Mouse (Mus musculus): ENCODE data around the gene Tmem178b. TPM values are rescaled to one million over a fixed set of nuclear protein-coding genes. Genes with fewer than 3 reads are reported as not detected.

Tmem178b gene
- polyA plus RNA-seq, 1 experiment from 2014 or later, result 33.1 TPM

DNA sequence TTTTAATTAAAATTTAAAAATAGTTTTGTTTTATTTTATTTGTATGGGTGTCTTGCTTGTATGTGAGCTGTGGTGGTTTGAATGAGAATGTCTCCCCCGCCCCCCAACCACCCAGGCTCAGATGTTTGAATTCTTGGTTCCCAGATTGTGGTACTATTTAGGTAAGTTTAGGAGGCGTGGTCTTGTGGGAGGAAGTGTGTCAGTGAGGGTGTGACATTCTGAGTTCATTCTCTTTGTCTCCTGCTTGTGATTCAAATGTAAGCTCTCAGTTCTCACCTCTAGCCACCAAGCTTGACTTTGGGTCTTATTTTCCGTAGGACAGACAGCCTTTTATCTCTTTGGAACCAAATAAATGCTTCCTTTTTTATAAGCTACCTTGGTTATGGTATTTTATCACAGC is 17.7 kb downstream of the Tmem178b start:
- ATAC-seq (ENCODE audit: low FRiP score, low read depth), result no peak
- H3K27me3 ChIP-seq, result no peaks in the 10 kb centered on the region
- no peaks in the 10 kb centered on the region for H3K4me1 ChIP-seq (replicated peaks)
- H3K4me3 ChIP-seq, result no peak overlapping the region
- H3K9me3 ChIP-seq, result no peaks in the 10 kb centered on the region
- H3K9ac ChIP-seq, result no peak overlapping the region
- H3K4me2 ChIP-seq, result no peak overlapping the region
- WGBS, result 80% methylated on average over 3 of the region's 3 CpGs
- no peak overlapping the region for H3K27ac ChIP-seq (replicated peaks)
- no peaks in the 10 kb centered on the region for H3K36me3 ChIP-seq

DNA sequence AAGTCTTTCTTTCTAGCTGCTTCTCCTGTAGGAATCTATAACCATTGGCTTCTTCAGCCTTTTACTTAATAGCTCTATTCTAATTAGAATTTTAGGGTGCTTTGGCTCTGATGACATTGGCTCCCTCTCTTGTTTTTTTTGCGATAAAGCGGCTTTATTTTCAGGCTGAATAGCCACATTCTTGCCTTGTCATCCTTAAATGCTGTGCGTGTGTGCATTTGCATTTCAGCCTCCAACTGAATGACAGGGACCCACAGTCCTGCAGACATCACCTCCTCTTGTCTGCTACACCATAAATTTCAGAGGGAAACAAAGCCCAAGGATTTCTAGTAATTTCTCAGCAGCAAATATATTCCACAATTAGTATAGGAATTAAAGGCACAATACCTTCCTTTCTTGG is 23.4 kb downstream of the Tmem178b start:
- no peak overlapping the region for H3K27ac ChIP-seq (replicated peaks)
- no peak overlapping the region for H3K4me2 ChIP-seq
- H3K9me3 ChIP-seq, result no peaks in the 10 kb centered on the region
- 31% methylated on average over 3 of the region's 3 CpGs for WGBS
- H3K4me3 ChIP-seq, result no peak overlapping the region
- no peaks in the 10 kb centered on the region for H3K36me3 ChIP-seq
- H3K9ac ChIP-seq, result no peak overlapping the region
- no peaks in the 10 kb centered on the region for H3K27me3 ChIP-seq
- H3K4me1 ChIP-seq (replicated peaks), result peaks cover 11% of the 10 kb centered on the region
- ATAC-seq (ENCODE audit: low FRiP score, low read depth), result no peak

DNA sequence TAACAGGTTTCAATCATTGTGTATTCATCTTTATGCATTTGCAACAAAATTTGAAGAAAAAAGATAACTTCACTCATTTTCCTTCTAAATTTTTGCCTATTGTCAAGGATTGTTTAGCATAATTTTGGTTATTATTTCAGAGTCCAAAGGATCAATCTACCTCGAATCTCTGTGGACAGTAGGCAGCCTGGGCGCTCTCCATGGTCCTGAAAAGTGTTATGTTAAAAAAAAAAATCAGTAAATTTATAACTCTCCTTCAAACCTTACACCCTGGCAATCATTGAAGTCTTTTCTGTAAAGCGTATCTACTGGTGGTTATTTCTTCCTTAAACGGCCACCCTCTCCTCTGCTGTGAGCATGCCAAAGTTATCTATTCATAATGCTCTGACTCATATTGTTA is 26.2 kb downstream of the Tmem178b start:
- Histone ChIP-seq H3K9ac (no peak overlapping the region), H3K27ac (replicated peaks) (no peak overlapping the region), H3K4me2 (no peak overlapping the region), H3K4me1 (replicated peaks) (peaks cover 27% of the 10 kb centered on the region), H3K9me3 (no peaks in the 10 kb centered on the region), H3K4me3 (no peak overlapping the region), H3K27me3 (no peaks in the 10 kb centered on the region), H3K36me3 (no peaks in the 10 kb centered on the region)
- no peak for ATAC-seq (ENCODE audit: low FRiP score, low read depth)
- 68% methylated on average over 4 of the region's 4 CpGs for WGBS

DNA sequence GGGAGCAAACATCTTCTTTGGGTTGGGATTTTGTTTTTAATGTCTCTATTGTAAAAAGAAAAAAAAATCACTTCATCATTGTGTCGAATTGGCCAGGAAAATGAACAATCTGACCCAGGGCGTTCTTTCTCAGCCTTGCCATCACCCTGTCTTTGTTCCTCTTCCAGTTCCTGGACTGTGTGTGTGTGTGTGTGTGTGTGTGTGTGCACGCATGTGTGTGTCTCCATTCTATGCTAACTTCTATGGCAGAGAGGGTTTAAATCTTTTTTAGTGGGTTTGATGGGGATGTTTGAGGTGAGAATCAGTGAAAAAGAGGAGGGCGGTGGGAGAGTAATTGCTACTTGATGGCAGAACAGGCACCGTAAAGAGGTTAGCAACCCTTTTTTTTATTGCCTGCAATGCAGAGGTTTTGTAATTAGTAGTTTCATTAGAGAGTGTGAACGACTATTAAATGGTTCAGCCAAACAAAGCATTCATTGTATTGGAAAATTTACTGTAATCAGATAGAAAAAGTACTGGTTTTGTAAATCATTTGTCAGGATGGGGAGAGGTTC is 30.2 kb downstream of the Tmem178b start:
- WGBS, result 46% methylated on average over 6 of the region's 6 CpGs
- Histone ChIP-seq H3K4me3 (no peak overlapping the region), H3K4me1 (replicated peaks) (peaks cover 17% of the 10 kb centered on the region), H3K9me3 (no peaks in the 10 kb centered on the region), H3K36me3 (no peaks in the 10 kb centered on the region), H3K9ac (no peak overlapping the region), H3K27ac (replicated peaks) (peak overlapping the region; percentile 71), H3K4me2 (0 out of 2 replicates have a peak overlapping the region, but pooled peaks have one; percentile 12), H3K27me3 (no peaks in the 10 kb centered on the region)
- ATAC-seq (ENCODE audit: low FRiP score, low read depth), result no peak

DNA sequence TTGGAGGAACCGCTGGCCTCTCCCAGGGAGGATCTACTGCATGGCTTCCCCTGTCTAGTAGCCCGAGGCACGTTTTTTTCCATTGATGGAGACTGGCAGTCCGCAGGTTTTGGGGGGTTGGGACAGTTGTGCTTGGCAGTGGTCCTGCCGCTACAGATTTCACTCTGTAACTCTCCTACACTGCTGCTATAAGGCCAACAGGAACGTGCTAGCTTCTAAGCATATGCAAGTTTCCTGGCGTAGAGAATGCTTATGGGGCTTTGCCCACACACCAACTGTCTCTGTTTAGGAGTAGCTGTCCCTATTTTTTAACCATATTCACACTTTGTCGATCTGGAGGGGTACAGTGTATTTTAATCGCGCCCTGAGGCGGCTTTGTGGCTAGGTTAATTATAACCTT is 30.8 kb downstream of the Tmem178b start:
- no peaks in the 10 kb centered on the region for H3K27me3 ChIP-seq
- ATAC-seq (ENCODE audit: low FRiP score, low read depth), result peak; percentile 59; the same call in 1 of the 2 replicates
- H3K4me3 ChIP-seq, result no peak overlapping the region
- H3K9ac ChIP-seq, result no peak overlapping the region
- 0 out of 2 replicates have a peak overlapping the region, but pooled peaks have one; percentile 12 for H3K4me2 ChIP-seq
- peak overlapping the region; percentile 71 for H3K27ac ChIP-seq (replicated peaks)
- WGBS, result 53% methylated on average over 11 of the region's 11 CpGs
- H3K9me3 ChIP-seq, result no peaks in the 10 kb centered on the region
- H3K4me1 ChIP-seq (replicated peaks), result peaks cover 19% of the 10 kb centered on the region
- no peaks in the 10 kb centered on the region for H3K36me3 ChIP-seq

DNA sequence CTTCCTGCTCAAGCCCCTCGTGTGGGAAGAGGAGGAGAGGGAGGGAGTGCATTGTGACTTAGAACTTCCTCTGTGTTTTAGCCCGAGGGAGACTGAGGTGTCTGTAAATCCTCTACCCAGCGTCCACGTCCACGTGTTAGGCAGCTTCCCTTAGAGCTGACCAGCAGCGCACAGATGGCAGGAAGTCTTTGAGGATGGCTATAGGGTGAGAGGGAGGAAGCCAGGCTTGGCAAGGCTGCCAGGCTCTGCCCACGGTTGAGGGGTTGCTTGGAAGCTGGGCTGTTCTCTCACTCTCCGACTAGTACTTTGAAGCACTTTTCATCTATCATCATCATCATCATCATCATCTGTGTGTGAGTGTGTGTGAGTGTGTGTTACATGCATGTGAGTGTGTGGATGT is 41.9 kb downstream of the Tmem178b start:
- peaks cover 28% of the 10 kb centered on the region for H3K4me1 ChIP-seq (replicated peaks)
- no peak overlapping the region for H3K27ac ChIP-seq (replicated peaks)
- no peaks in the 10 kb centered on the region for H3K27me3 ChIP-seq
- 31% methylated on average over 8 of the region's 8 CpGs for WGBS
- no peak overlapping the region for H3K4me3 ChIP-seq
- H3K9ac ChIP-seq, result no peak overlapping the region
- no peaks in the 10 kb centered on the region for H3K9me3 ChIP-seq
- no peak overlapping the region for H3K4me2 ChIP-seq
- no peak for ATAC-seq (ENCODE audit: low FRiP score, low read depth)
- H3K36me3 ChIP-seq, result no peaks in the 10 kb centered on the region

DNA sequence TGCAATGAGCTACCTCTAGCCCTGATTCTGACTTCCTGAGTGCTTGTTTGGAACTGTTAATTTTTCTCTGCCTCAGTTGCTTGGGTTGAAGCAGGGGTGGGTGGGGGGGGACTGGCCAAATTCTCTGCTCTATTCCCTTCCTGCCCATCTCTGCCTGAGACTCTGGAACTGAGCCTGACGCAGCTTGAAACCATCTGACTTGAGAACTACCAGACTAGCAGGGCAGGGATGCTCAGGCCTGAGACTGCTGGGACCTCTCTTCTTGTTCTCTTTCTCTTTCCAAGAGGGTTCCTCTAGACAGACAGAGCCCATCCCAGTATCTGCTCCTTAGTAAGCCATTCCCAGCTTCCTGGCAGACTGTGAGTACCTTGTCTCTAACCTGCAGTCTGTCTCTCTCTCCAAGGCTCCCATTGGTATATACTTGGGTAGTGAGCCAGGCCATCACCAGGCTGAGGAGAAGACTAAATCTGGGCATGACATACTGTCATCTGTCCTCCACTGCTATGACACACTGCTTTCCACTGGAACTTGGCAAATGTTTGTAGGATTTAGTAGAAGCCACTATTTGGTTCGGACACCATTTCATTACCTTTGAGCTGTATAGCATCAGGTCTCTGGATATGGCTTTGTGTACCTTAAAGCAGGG is 42.7 kb downstream of the Tmem178b start:
- no peaks in the 10 kb centered on the region for H3K9me3 ChIP-seq
- WGBS, result 80% methylated on average over 2 of the region's 2 CpGs
- no peak for ATAC-seq (ENCODE audit: low FRiP score, low read depth)

DNA sequence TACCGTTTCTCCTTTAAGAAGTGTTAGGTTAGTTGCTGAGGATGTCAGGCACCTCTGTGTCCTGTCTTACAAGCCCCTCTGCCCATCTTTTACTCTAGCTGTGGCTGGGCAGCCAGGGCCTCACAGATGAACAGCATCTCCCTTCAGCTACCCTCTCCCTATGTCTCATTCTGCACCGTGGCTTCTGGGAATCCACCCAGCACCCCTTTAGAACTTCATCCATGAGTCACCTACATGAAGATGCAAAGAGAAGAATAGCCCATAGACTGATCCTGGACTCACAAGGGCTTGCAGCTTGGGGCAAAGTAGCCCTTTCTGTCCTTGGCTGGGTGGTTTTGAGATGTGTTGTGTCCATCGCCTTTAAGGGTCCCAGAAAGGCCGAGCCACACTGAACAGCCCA is 43.4 kb downstream of the Tmem178b start:
- ATAC-seq (ENCODE audit: low FRiP score, low read depth), result no peak
- Histone ChIP-seq H3K27me3 (no peaks in the 10 kb centered on the region), H3K27ac (replicated peaks) (no peak overlapping the region), H3K4me1 (replicated peaks) (peaks cover 28% of the 10 kb centered on the region), H3K9ac (no peak overlapping the region), H3K4me2 (no peak overlapping the region), H3K9me3 (no peaks in the 10 kb centered on the region), H3K36me3 (no peaks in the 10 kb centered on the region), H3K4me3 (no peak overlapping the region)
- 91% methylated on average over 4 of the region's 4 CpGs for WGBS

More for the DNA sequence above, 42.7 kb downstream of the Tmem178b start:
- H3K36me3 ChIP-seq, result no peaks in the 10 kb centered on the region
- H3K27ac ChIP-seq (replicated peaks), result no peak overlapping the region
- no peaks in the 10 kb centered on the region for H3K27me3 ChIP-seq
- no peak overlapping the region for H3K4me3 ChIP-seq
- no peak overlapping the region for H3K4me2 ChIP-seq
- no peak overlapping the region for H3K9ac ChIP-seq
- peaks cover 28% of the 10 kb centered on the region for H3K4me1 ChIP-seq (replicated peaks)

DNA sequence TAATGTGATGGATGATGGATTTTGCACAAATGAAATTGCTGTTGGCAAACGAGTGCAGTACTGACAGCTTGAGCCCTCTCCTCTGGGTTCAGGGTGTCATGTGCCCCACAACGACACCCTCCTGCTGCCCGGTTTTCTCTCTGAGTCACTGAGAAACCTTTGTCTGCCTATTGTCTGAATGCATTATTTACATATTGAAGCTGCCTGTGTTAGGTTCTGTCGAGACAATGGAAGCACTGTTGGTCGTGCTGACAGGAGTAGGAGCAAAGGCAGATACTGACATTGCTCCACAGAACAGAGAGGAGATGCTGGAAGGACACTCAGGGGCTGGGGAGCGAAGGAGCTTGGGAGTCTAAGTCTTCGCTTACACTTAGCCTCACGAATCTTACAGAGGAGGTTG is 44.2 kb downstream of the Tmem178b start:
- Histone ChIP-seq H3K4me3 (no peak overlapping the region), H3K27ac (replicated peaks) (0 out of 2 replicates have a peak overlapping the region, but pooled peaks have one; percentile 13), H3K27me3 (no peaks in the 10 kb centered on the region), H3K9ac (no peak overlapping the region), H3K4me2 (no peak overlapping the region), H3K9me3 (no peaks in the 10 kb centered on the region), H3K36me3 (no peaks in the 10 kb centered on the region), H3K4me1 (replicated peaks) (peaks cover 28% of the 10 kb centered on the region)
- no peak for ATAC-seq (ENCODE audit: low FRiP score, low read depth)
- 22% methylated on average over 8 of the region's 8 CpGs for WGBS

DNA sequence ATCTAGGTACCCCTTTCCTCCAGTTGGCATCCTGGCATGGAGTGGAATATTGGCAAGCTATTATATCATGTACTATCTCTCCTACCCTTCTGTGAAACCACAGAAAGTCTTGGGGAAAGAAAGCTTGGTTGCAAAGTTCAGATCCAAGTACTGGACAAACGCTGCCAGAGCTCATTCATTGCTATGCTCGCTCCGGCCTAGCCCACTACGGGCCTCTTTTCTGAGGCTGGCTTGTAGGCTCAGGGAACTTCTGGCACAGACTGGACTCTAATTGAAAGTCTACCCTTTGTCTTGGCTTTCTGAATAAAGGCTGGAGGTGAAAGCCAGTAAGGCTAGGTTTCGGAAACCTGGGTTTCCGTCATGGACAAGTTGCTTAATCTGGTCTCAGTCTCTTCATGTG is 44.7 kb downstream of the Tmem178b start:
- 69% methylated on average over 6 of the region's 6 CpGs for WGBS
- Histone ChIP-seq H3K36me3 (no peaks in the 10 kb centered on the region), H3K4me1 (replicated peaks) (peaks cover 28% of the 10 kb centered on the region), H3K27me3 (no peaks in the 10 kb centered on the region), H3K4me2 (no peak overlapping the region), H3K27ac (replicated peaks) (no peak overlapping the region), H3K9ac (no peak overlapping the region), H3K4me3 (no peak overlapping the region), H3K9me3 (no peaks in the 10 kb centered on the region)
- no peak for ATAC-seq (ENCODE audit: low FRiP score, low read depth)

DNA sequence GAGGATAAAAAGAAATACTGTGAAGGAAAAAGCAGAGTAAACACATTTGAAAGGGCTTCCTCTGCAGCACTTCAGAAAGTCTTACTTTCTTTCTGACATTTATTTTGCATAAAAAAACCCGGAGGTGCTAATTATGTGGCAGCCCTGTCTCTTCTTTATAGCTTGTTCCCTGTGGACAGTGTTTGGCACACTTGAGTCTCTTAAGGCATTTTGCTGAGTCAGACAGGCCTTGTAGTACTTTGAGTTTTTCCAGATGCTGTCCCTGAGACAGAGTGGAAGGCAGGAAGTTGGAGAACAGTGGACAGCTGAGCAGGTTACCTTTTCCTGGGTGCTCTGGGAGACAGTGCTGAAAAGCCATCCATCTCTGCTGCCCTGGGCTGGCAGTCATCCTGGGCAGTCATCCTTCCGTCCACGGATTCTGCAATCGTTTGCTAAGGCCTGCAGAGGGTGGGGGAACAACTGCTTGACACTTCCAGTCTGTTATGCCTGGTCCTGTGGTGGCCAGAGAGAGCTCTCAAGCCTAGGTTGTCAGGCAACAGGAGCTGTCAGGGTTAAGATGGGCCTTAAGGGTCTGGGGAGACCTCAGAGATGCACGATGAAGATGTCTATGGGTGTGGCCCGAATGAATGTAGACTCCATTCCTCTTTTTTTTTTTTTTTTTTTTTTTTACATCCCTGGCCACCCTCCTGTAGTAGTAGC is 46.1 kb downstream of the Tmem178b start:
- Histone ChIP-seq H3K4me2 (no peak overlapping the region), H3K4me1 (replicated peaks) (peaks cover 28% of the 10 kb centered on the region), H3K9me3 (no peaks in the 10 kb centered on the region), H3K4me3 (no peak overlapping the region), H3K27me3 (no peaks in the 10 kb centered on the region), H3K36me3 (no peaks in the 10 kb centered on the region), H3K27ac (replicated peaks) (no peak overlapping the region), H3K9ac (no peak overlapping the region)
- peak; percentile 63; the same call in 1 of the 2 replicates for ATAC-seq (ENCODE audit: low FRiP score, low read depth)
- 78% methylated on average over 6 of the region's 6 CpGs for WGBS

DNA sequence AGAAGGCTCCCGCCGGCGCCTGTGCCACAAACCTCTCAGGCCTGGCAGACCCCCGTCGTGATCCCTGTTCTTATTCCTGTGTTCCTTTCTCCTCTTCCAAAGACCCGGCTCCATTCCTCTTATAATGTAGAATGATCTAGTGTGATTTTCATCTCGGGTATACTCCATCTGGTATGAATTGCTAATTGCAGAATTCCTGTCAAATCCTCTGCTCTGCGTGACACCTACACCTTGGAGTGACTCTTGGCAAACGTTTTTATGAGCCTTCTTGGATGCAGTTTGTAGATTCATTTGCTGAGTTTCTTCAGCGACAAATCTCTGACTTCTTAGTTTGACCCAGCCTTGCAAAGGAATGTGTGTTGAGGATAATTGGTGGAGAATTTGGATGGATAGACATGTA is 53.4 kb downstream of the Tmem178b start:
- Histone ChIP-seq H3K4me3 (no peak overlapping the region), H3K27me3 (no peaks in the 10 kb centered on the region), H3K9me3 (no peaks in the 10 kb centered on the region), H3K4me2 (no peak overlapping the region), H3K27ac (replicated peaks) (no peak overlapping the region), H3K36me3 (no peaks in the 10 kb centered on the region), H3K4me1 (replicated peaks) (peaks cover 12% of the 10 kb centered on the region), H3K9ac (no peak overlapping the region)
- ATAC-seq (ENCODE audit: low FRiP score, low read depth), result no peak
- 85% methylated on average over 10 of the region's 10 CpGs for WGBS

Measured in hindbrain, embryonic 15.5 days (tissue).